Mouse (Mus musculus): ENCODE measurements at regions not wholly inside any gene's neighbourhood (a gene's known extent, or its start where the extent isn't known, plus 50 kb on each side); places are given as distances from the start of the nearest gene placed in this dataset.

DNA sequence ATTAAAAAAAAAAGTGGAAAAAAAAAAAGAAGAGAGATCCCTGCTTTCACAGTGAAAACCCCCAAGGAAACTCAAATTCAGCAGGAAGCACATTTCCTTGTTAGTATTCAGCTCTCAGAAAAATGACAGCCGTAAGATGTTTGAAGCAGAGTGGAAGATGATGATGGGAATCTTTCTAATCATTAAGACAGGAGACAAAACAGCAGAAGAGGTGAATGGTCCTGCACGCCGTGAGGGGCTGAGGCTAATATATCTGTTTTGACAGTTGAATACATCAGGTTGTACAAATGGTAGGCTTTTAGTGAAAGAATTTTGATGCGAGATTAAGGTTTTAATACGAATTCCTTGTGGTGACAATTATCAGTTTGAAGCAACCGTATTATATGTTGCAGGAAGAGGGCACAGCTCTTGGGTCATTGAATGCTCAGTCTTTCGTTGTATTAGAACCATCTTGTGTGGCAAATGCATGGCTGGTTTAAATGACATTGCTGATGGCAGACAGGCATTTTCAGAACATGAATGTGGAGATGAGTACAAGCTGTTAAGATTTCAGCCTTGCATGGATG is 649.3 kb downstream of the Hace1 start:
- no peak for ATAC-seq (ENCODE audit: extremely low read depth, insufficient number of reproducible peaks, low FRiP score, poor library complexity, severe bottlenecking)

DNA sequence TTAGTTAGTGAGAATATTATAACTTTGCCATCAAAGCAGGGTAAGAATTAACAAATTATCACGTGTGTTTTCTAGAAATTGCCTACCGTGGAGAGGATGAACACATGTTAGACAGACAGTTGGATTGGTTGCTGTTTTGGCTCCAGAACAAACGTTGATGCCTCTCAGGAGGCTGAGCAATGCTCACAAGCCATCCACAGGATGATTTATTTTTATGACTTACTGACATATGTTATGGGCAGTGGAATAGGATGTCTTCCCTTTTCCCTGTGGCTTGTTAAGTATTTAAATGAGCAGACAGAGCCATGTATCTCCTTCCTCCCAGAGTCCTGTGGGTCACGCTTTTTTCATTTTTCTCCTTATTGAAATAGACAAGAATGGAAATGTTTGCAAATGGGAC is 652.0 kb downstream of the Hace1 start:
- no peak for ATAC-seq (ENCODE audit: extremely low read depth, insufficient number of reproducible peaks, low FRiP score, poor library complexity, severe bottlenecking)

DNA sequence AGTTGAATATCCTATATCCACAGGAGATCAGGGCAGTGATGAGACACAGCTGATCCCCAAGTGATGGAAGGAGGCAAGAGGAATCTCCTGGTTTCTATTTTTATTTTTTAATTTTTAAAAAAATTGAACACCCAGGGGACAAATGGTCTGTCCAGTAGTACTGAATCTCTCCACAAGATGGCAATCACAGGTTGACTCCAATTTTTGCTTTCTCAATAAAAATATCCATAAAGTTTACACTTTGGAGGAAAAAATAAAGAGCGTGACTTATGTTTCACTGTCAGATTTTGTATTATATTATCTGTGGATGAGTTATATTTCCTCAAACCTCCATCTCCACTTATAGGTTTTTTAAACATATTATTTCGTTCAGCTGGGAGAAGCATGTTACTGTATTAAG is 658.0 kb downstream of the Hace1 start:
- no peak for ATAC-seq (ENCODE audit: extremely low read depth, insufficient number of reproducible peaks, low FRiP score, poor library complexity, severe bottlenecking)

DNA sequence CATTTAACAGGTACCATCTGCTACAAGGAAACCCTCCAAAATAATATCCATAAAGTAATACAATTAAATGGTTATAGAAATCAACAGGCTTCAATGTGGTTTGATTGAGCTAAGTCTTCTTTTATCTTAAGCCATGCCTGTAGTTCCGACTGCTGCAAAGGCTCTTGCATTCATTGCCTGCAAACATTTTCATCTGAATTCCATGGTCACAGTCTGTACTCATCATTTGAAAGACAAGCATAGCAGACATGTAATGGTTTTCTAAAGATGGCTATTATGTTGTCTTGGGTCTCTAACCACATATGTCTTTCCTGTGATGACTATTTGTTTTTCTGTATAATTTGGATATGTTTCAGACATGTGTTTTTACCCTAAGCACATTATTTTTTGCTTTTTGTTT is 677.9 kb downstream of the Hace1 start:
- no peak for ATAC-seq (ENCODE audit: extremely low read depth, insufficient number of reproducible peaks, low FRiP score, poor library complexity, severe bottlenecking)

DNA sequence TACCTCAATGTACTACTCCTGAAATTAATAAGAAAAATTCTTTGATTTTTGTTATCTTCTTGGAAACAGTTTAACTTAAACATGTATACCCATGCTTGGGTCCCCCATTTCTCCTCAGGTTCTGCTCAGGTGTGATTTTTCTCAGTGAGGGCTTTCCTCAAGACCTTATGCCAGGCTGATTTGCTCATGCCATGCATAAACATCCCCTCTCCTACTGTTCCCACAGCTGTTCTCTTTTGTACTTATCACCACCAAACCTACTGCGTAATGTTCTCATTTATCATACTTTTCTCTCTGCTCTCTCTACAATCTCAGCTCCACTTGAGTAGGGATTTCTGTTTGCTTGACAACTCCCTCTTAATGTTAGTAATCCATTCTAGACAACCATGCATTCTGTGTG is 692.1 kb downstream of the Hace1 start:
- ATAC-seq (ENCODE audit: extremely low read depth, insufficient number of reproducible peaks, low FRiP score, poor library complexity, severe bottlenecking), result no peak

DNA sequence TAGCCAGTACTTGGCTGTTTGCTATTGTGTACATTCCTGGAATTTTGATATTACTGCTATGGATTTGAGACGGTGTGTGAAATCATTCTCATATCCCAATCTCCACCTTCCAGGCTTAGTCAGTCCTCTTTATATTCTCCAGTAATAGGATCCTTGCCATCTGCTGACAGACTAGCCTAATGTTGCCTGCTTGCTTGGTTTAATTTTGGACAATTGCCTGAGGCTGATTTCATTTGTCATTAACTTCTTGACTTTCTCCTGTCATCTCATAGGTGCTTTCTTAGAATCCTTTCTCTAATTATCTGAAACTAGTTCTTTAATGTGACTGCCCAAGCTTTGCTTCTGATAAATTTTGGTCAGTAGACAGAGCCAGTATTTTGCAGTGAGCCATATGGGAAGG is 696.2 kb downstream of the Hace1 start:
- ATAC-seq (ENCODE audit: extremely low read depth, insufficient number of reproducible peaks, low FRiP score, poor library complexity, severe bottlenecking), result no peak

DNA sequence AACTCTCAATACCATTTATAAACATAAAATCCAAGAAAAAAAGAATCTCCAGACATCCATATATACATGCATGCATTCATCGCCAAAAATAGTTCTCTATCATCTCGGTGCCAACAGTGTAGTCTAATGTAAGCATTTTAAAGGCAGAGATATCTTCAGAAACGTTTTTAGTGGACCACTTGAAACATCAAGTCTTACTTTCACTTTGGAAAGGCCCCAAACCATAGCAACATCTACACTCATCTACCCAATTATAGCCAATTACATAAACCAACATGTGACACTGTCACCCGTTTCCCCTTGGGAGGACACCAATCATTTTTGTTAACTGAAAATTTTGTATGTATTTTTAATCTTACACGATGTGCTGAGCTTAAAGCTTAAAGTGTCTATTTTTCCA is 716.7 kb downstream of the Hace1 start:
- ATAC-seq (ENCODE audit: extremely low read depth, insufficient number of reproducible peaks, low FRiP score, poor library complexity, severe bottlenecking), result no peak

DNA sequence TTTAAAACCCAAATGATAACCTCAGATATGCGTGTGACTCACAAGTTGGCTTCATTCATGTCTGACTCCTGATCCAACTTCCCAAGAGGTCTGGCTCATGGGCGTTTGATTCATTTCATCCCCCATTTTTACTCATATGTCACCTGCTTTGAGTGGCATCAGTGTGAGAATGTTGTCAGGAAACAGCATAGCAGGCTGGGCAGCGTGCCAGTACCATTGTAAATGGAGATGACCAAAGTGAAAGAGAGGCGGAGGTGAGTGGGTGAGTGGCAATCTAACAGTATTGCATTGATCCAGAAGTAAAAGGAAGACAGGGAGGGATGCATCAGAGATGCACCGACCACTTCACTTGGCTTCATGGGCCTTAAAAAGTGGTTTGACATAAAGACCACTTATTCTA is 720.7 kb downstream of the Hace1 start:
- ATAC-seq (ENCODE audit: extremely low read depth, insufficient number of reproducible peaks, low FRiP score, poor library complexity, severe bottlenecking), result no peak

DNA sequence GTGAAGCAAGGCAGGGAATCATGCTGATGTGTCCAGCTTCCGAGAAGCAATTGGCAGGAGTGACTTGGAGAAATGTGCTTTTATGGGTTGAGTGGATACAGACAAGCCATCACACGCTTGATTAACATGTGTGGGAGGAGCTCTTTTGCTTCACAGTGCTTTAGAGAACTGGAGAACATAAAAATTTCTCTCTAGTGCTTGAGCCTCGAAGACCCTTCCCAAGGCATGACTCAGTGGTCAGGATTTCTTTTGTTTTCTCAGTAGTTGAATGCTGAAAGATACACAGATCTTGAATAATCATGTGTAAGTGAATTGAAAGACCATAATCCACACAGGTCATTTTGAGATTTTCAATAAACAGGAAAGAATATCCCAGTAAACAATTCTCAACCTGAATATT is 721.9 kb downstream of the Hace1 start:
- no peak for ATAC-seq (ENCODE audit: extremely low read depth, insufficient number of reproducible peaks, low FRiP score, poor library complexity, severe bottlenecking)

DNA sequence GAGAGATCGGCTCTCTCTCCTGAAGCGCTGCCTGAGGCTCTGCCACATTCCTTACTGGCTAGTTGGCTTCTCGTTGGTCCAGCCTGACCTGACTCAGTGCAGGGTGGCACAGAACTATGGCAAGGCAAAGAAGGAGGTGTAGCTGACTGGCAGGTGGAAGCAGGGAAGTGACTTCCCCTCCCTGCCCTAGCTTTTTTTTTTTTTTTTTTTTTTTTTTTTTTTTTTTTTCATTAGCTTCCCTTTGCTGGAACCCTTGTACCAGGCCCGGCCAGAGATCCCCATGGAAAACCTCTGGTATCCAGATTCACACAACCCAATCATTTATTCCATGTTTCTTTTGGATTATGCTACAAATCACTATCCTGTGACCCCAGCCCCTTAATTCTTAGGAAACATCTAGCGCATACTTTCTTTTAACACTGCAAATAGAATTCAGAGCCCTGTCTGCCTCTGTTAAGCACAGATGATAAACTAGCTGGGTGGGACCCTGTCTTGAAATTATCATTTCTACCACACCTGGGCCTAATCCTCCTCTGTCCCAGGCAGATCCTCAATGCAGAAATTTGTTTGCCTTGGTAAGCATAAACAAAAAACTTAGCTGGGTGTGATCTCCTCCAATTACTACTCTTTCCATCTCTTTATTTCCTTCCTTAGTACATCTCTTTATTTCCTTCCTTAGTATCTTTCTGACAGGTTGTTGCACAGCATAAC is 742.9 kb downstream of the Hace1 start:
- ATAC-seq (ENCODE audit: extremely low read depth, insufficient number of reproducible peaks, low FRiP score, poor library complexity, severe bottlenecking), result no peak

DNA sequence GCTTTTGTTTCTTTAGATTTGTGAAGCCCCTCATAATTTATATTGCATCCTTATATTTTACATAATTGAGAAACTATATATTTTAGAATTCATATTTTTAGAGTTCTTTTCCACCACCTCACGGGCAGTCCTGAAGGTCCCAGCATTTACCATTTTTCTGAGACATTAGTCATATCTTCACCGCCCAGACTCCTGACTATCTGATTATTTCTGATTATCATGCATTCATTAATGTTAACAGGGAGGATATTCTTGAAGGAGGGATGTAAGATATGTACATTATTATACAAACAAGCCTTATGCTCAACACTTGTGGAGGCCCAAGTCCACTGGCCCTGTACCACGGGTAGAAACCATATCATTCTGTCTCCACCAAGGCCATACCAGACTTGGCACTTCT is 743.4 kb downstream of the Hace1 start:
- ATAC-seq (ENCODE audit: extremely low read depth, insufficient number of reproducible peaks, low FRiP score, poor library complexity, severe bottlenecking), result no peak

DNA sequence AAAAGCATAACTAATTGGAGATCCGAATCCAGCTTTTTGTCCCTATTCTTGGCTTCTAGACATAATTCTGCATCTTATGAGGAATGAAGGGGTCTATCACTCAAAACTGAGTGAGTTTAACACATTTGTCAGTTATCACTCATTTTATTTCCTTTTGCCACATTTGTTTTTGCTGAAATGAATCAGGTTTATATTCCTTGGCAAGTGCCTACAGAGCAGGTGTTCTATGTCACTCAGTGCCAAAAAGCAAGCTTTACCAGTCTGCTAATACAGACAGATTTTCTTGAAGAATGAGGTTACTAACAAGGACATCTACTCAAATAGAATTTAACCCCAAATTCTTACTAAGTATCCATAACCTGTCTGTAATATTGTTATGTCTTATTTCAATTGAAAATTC is 751.4 kb downstream of the Hace1 start:
- ATAC-seq (ENCODE audit: extremely low read depth, insufficient number of reproducible peaks, low FRiP score, poor library complexity, severe bottlenecking), result no peak

DNA sequence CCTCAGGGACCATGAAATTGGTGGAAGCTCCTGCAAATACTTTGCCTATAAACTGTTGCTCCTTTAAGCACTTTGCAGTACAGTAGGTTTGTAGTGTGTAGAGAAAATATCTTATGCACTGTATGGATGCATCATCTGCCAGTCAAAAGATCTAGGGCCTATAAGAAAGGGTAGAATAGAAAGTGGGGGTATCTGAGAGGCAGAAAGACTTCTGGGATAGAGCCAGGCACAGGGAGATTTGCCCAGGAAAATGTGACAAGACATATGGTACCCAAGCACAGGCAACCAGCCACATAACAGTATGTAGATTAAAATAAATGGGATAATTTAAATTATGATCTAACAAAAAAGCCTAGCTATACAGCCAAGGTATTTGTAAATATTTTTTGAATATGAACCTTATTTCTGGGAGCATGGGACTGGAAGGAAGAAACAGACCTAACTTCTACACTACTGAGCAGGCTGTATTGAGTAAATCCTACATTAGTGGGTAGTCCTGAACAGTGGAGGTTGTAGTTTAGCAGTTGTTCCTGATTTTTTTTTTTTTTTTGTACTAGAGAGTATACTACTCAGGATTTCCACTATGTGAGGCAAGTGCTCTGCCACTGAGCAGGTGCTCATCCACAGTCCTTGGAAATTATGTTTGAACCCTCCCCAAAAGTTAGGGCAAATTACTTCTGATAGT is 754.1 kb downstream of the Hace1 start:
- ATAC-seq (ENCODE audit: extremely low read depth, insufficient number of reproducible peaks, low FRiP score, poor library complexity, severe bottlenecking), result no peak

DNA sequence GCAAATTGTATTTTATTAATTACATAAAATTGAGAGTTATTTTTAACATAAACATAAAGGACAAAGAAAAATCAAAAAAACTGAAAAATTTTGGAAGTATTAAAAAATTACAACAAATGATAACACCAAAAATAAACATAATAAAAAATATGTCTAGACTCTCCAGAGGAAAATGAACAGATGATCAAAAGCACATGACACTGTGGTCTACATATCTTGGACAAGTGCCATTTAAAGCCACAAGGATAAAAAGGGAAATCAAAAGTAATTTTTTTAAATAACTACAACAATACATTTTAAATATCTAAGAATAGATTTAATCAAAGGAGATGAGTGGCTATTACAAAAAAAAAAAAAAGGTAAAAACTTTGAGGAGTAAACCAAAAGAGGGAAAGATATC is 755.6 kb downstream of the Hace1 start:
- no peak for ATAC-seq (ENCODE audit: extremely low read depth, insufficient number of reproducible peaks, low FRiP score, poor library complexity, severe bottlenecking)

DNA sequence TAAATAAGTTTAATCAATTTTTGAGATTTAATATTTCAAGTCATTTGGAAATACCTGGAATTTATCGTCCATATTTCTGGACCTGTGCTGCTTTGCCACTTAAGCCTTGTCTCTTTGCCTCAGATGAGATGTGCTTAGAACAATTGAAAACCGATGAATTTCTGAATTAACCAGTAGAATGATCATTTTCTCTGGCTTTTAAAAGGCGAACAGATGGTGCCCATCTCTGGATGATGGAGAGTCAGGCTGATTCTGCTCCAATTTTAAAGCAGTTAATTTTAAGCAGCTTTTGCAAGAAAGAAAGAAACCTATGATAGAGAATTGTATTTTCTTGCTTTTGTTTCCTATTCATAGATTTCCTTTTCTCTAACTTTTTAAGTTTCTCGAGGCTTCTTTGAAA is 767.7 kb downstream of the Hace1 start:
- no peak for ATAC-seq (ENCODE audit: extremely low read depth, insufficient number of reproducible peaks, low FRiP score, poor library complexity, severe bottlenecking)

DNA sequence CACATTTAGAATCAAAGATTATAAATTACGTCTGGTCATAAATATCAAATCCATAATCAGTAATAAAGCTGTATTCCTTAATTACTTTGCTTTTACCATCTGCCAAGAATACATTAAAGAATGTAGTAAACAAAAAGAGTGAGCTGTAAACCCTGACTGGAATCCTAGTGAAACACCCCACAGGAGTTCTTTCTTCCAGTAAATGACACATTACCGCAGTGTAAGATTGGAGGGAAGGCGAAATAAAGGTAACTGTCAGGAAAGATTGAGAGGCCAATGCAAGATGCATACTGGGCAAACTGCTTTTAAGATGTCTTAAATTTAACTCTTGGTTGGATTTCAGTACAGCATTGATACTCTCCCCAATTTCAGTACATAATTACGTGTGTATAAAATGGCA is 772.0 kb downstream of the Hace1 start:
- ATAC-seq (ENCODE audit: extremely low read depth, insufficient number of reproducible peaks, low FRiP score, poor library complexity, severe bottlenecking), result no peak

DNA sequence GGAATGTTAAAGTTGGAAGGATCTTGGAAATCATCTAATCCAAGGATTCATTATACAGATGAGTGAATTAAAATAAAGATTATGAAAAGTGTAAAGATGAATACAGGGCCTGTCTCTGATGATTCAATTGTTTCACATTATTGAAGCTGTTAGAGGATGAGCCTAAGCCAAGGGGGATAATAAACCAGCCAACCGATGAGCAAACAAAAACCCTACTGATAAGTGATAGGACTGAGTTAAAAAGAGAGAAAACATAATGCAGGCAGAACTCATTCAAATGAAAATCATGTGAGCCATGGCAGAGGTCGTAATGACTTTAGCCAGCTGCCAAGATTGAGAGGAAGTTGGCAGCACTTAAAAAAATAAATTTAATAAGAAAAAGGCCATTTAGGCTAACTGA is 772.6 kb downstream of the Hace1 start:
- ATAC-seq (ENCODE audit: extremely low read depth, insufficient number of reproducible peaks, low FRiP score, poor library complexity, severe bottlenecking), result no peak

DNA sequence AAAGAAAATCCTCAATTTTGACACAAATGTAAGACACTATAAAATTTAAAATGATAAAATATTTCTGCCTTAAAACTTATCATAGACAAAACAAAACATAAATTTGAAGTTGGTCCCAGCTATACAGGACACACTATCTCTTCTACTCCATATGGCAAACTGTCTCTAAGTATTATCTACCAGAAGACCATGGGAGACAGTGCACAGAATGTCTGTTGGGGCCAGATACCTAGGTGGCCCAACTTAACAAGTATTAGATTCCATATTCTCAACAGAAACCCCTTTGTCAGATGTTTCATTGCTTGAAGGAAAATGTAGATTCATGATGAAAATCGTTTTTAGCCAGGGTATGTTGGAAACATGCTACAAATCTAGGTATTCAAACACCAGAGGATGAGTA is 779.1 kb downstream of the Hace1 start:
- ATAC-seq (ENCODE audit: extremely low read depth, insufficient number of reproducible peaks, low FRiP score, poor library complexity, severe bottlenecking), result no peak

DNA sequence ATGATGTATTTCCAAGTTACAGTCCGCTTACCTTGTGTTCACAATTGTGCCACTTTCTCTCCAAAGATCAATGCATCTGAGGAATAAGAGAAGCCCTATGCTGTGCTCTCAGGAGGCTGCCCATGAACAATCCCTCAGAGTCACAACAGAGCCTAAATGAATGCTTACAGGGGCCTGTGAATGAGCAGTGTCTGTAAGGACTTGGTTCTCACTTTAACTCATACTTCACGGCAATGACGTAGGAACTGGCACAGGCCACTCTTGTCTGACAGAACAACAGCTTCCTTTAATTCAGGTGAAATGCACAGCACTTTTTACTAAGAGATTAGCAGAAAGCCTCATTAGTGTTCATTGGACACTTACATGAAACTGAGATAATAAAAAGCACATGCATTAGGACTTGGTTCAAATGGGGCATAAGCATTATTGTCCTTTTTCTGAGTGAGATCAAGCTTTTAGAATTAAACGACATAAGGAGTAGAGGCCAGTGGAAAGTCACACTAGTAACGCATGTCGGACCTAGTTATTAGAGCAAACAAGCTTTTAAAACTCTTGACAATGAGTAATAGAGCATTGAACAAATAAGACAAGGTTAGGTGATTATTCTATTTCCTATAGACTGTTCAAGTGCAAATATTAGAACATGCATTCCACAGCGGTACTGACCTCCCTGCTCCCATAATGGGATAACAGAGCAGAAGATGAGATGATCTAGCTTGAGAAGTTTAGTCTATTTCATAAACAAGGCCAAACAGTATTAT is 796.3 kb downstream of the Hace1 start:
- no peak for ATAC-seq (ENCODE audit: extremely low read depth, insufficient number of reproducible peaks, low FRiP score, poor library complexity, severe bottlenecking)

DNA sequence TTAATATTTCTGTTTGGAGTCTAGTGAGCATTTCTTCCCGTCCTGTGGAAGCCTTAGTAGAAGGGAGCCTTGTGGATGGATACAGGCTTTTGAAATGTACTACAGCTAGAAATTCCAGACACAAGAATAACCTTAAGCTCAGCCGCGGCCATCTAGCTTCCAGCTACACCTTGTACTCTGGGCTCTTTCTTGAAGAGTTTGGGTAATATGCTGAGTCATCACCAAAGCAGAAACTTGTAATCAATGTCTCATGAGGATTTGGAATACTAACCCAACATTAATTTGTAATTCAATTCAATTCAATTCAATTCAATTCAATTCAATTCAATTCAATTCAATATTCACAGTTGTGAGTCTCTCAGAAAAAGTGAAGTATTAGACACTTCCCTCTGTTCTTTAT is 797.0 kb downstream of the Hace1 start:
- no peak for ATAC-seq (ENCODE audit: extremely low read depth, insufficient number of reproducible peaks, low FRiP score, poor library complexity, severe bottlenecking)
